Mouse (Mus musculus) liver, embryonic 14.5 days (tissue): Measurements from ENCODE around the gene Sumo2. TPM values are rescaled to one million over a fixed set of nuclear protein-coding genes. Genes with fewer than 3 reads are reported as not detected.

Experiments used
- ATAC-seq: fragments of 200-750 bp; cut with Nextera tagmentation; 2 replicates; pipeline ENCODE4 v1.8.0; 2017; ENCODE audit warnings: moderate number of reproducible peaks, mild to moderate bottlenecking, moderate library complexity; ENCODE audit not compliant: insufficient read depth
- DNase-seq, 3 experiments: peaks; one replicate each; pipeline ENCODE4 v3.0.0-alpha.2; 2012 to 2013; ENCODE audit warnings: low read depth in 3 of 3, low spot score in 3 of 3
- H3K27ac ChIP-seq: fragments of 300-500 bp; sonication (generic); 2 replicates; pipeline ENCODE4 v1.5.1; 2014; ENCODE audit warnings: moderate library complexity, mild to moderate bottlenecking, control low read depth, inconsistent platforms
- H3K27me3 ChIP-seq: fragments of 300-500 bp; sonication (generic); 2 replicates; pipeline ENCODE4 v1.6.1; 2014; ENCODE audit warnings: mild to moderate bottlenecking, low read length, moderate library complexity; ENCODE audit not compliant: control insufficient read depth, insufficient read depth
- H3K36me3 ChIP-seq: fragments of 300-500 bp; sonication (generic); replicated peaks from 2 replicates; pipeline ENCODE4 v1.6.1; 2014; ENCODE audit warnings: low read depth; ENCODE audit not compliant: control insufficient read depth, insufficient read depth
- H3K4me1 ChIP-seq, 2 experiments: fragments of 200-500 bp in 1 of 2; fragments of 300-500 bp in 1 of 2; sonication (generic) in 1 of 2; replicated peaks; 2 replicates each; pipeline ENCODE4 v1.6.1; 2012 to 2014; ENCODE audit warnings: antibody characterized with exemption in 1 of 2, inconsistent platforms in 1 of 2, low read length in 1 of 2; ENCODE audit not compliant: control insufficient read depth in 2 of 2, insufficient read depth in 2 of 2
- H3K4me2 ChIP-seq: fragments of 300-500 bp; sonication (generic); 2 replicates; pipeline ENCODE4 v1.6.1; 2014; ENCODE audit warnings: low read depth, mild to moderate bottlenecking, control low read depth, moderate library complexity
- H3K4me3 ChIP-seq, 2 experiments: fragments of 200-500 bp in 1 of 2; fragments of 300-500 bp in 1 of 2; sonication (generic) in 1 of 2; 2 replicates each; pipeline ENCODE4 v1.5.1; 2012 to 2014; ENCODE audit warnings: low read depth in 2 of 2, low read length in 2 of 2, mild to moderate bottlenecking in 2 of 2, control low read depth in 1 of 2, inconsistent platforms in 1 of 2, moderate library complexity in 1 of 2; ENCODE audit not compliant: insufficient read depth in 1 of 2
- H3K9ac ChIP-seq: fragments of 300-500 bp; sonication (generic); replicated peaks from 2 replicates; pipeline ENCODE4 v1.6.1; 2014; ENCODE audit warnings: mild to moderate bottlenecking, control low read depth, moderate library complexity
- H3K9me3 ChIP-seq: fragments of 300-500 bp; sonication (generic); 2 replicates; pipeline ENCODE4 v1.6.1; 2016; ENCODE audit warnings: low read length, mixed read lengths; ENCODE audit not compliant: control insufficient read depth
- CTCF ChIP-seq: IDR thresholded peaks from 2 replicates; pipeline ENCODE4 v1.5.1; 2016; ENCODE audit warnings: antibody characterized with exemption, low read depth, control low read depth
- EP300 ChIP-seq: IDR thresholded peaks from 2 replicates; pipeline ENCODE4 v1.6.1; 2016; ENCODE audit warnings: antibody characterized with exemption, low read depth
- WGBS: fragments of 180-500 bp; shearing (Covaris S2); extraction: QIAGEN DNeasy Blood & Tissue Kit; methylation state at CpG from one replicate; pipeline ENCODE4 v1.1.7; 2014; ENCODE audit not compliant: insufficient replicate concordance; 5-methylcytosine and 5-hydroxymethylcytosine counted together
- polyA plus RNA-seq, 2 experiments: library from polyadenylated mRNA; depleted of rRNA in 1 of 2; stranded (reverse) in 1 of 2; unstranded in 1 of 2; fragments of >200 nt; fragmentation: Nextera tagmentation in 1 of 2; extraction: Ambion mirVana in 1 of 2; gene quantifications; 2 replicates each; pipeline versions ENCODE4 v1.2.1 to v1.2.3; 2012 to 2014

Sumo2 gene
- polyA plus RNA-seq, 2 experiments = 198 to 393 TPM

DNA sequence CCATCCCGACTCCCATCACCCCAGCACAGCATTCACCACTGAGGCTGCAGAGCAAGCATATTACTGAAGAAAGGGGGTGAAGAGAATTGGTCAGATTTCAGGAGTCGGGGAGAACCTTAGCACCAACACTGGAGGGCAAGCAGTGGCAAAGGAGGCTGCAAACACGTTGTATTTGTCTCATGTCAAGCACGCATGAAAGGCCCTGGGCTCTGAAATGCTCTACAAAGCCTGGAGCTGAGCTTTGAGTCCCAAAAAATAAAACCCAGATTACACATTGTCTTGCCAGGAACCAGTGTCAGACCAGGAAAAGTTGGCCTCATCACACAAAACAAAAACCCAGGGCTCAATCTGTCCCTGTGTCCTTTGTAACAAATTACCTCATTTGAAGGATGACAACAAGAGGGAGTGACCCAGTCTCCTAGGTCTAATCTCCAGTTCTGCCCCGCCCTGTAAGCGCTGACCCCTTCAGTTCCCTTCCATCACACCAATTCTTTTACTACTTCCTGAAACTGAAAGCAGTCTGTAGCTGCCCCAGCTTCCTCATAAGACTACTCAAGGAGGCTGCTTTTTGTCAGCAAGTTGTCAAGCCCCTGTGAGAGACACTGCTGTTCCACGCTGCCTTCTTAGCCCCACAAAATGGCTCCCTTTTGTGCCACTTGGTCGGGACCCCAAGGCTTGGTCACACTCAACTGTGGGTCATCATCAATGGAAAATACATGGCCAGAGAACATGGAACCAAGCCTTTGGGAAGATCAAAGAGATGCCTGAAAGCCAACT is 23.5 kb downstream of the Sumo2 start:
- peak overlapping the region; percentile 92 for H3K27ac ChIP-seq
- H3K4me3 ChIP-seq = peak overlapping the region; percentile 80 to 98
- 23% methylated on average over 8 of the region's 8 CpGs for WGBS
- H3K4me2 ChIP-seq = peak overlapping the region; percentile 99
- H3K9ac ChIP-seq = peak overlapping the region; percentile 97
- DNase-seq = peak in 1 of 3 experiments; percentile 52
- no peaks in the 10 kb centered on the region for H3K36me3 ChIP-seq
- no peaks in the 10 kb centered on the region for H3K27me3 ChIP-seq
- H3K4me1 ChIP-seq = peaks cover 48 to 60% of the 10 kb centered on the region in 2 experiments
- no peaks in the 10 kb centered on the region for H3K9me3 ChIP-seq
- ATAC-seq = no peak
- TF ChIP-seq EP300 (0 out of 2 replicates have a peak, but pooled peaks have one; percentile 2), CTCF (no peak)

- H3K4me3 ChIP-seq = peak overlapping the region; percentile 80 to 98
- H3K4me1 ChIP-seq = peaks cover 54 to 65% of the 10 kb centered on the region in 2 experiments
These were observed 24.1 kb downstream of the Sumo2 start for GRCm38 (mm10) chr11:115512004-115512403.

GRCm38 (mm10) chr11:115511121-115511520 is 25.0 kb downstream of the Sumo2 start:
- H3K27me3 ChIP-seq = no peaks in the 10 kb centered on the region
- no peaks in the 10 kb centered on the region for H3K9me3 ChIP-seq
- ATAC-seq (peak; percentile 43), DNase-seq (peak; percentile 72 to 82 (median 76))
- H3K4me3 ChIP-seq = peak overlapping the region; percentile 80 to 98
- no peaks in the 10 kb centered on the region for H3K36me3 ChIP-seq
- peak; percentile 66 for TF ChIP-seq EP300
- TF ChIP-seq CTCF = no peak
- WGBS = 15% methylated on average over 2 of the region's 2 CpGs
- H3K4me2 ChIP-seq = peak overlapping the region; percentile 99
- peaks cover 62 to 74% of the 10 kb centered on the region in 2 experiments for H3K4me1 ChIP-seq
- peak overlapping the region; percentile 92 for H3K27ac ChIP-seq
- H3K9ac ChIP-seq = peak overlapping the region; percentile 97

More at GRCm38 (mm10) chr11:115512004-115512403, 24.1 kb downstream of the Sumo2 start:
- no peak for TF ChIP-seq CTCF
- TF ChIP-seq EP300 = no peak
- H3K27me3 ChIP-seq = no peaks in the 10 kb centered on the region
- H3K9me3 ChIP-seq = no peaks in the 10 kb centered on the region
- H3K36me3 ChIP-seq = no peaks in the 10 kb centered on the region
- DNase-seq = no peak
- H3K4me2 ChIP-seq = peak overlapping the region; percentile 99
- H3K27ac ChIP-seq = peak overlapping the region; percentile 92
- ATAC-seq = no peak
- H3K9ac ChIP-seq = peak overlapping the region; percentile 97
- WGBS = 52% methylated on average over 3 of the region's 3 CpGs

DNA sequence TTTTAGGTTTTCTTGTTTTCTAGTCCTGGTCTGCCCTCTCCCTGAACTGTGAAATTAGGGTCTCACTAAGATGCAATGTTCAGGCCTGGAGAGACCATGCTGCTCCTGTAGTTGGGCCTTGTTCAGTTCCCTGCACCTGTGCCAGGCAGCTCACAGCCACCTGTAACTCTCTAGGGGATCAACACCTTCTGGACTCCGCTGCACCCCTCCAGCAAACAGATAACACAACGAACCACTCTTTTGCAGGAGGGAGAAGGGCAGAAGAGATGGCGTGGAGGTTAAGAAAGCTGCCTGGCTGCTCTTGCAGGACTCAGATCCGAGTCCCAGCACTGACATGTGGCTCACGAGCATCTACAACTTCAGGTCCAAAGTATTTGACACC is 25.6 kb downstream of the Sumo2 start:
- H3K4me2 ChIP-seq = peak overlapping the region; percentile 99
- peak overlapping the region; percentile 52 to 98; a peak in 3 of 4 replicates for H3K4me3 ChIP-seq
- no peaks in the 10 kb centered on the region for H3K36me3 ChIP-seq
- no peaks in the 10 kb centered on the region for H3K27me3 ChIP-seq
- no peaks in the 10 kb centered on the region for H3K9me3 ChIP-seq
- peak overlapping the region; percentile 92 for H3K27ac ChIP-seq
- DNase-seq (no peak), ATAC-seq (no peak)
- WGBS = 14% methylated on average over 5 of the region's 5 CpGs
- peak overlapping the region; percentile 63 for H3K9ac ChIP-seq
- TF ChIP-seq CTCF (no peak), EP300 (no peak)
- peaks cover 66 to 78% of the 10 kb centered on the region in 2 experiments for H3K4me1 ChIP-seq

GRCm38 (mm10) chr11:115509773-115510506 is 26.1 kb downstream of the Sumo2 start:
- TF ChIP-seq CTCF = no peak
- TF ChIP-seq EP300 = no peak
- no peaks in the 10 kb centered on the region for H3K36me3 ChIP-seq
- DNase-seq = peak in 2 of 3 experiments; percentile 57 to 61

More at GRCm38 (mm10) chr11:115509773-115510506, 26.1 kb downstream of the Sumo2 start:
- Histone ChIP-seq H3K9ac (peak overlapping the region; percentile 63), H3K4me1 (peaks cover 71 to 79% of the 10 kb centered on the region in 2 experiments), H3K9me3 (no peaks in the 10 kb centered on the region), H3K27me3 (no peaks in the 10 kb centered on the region), H3K4me2 (peak overlapping the region; percentile 99), H3K4me3 (peak overlapping the region; percentile 52 to 98), H3K27ac (peak overlapping the region; percentile 92)
- 28% methylated on average over 6 of the region's 6 CpGs for WGBS
- ATAC-seq = peak; percentile 25
